Mouse (Mus musculus) G1E (cell line): ENCODE data around the gene Olfr1176. TPM values are rescaled to one million over a fixed set of nuclear protein-coding genes. Genes with fewer than 3 reads are reported as not detected.

Experiments
- ATAC-seq: 2 replicates; pipeline ENCODE4 v1.8.0; 2016; ENCODE audit warnings: mild to moderate bottlenecking; ENCODE audit not compliant: insufficient number of reproducible peaks, poor library complexity, low FRiP score, severe bottlenecking; ENCODE audit errors: extremely low read depth
- DNase-seq: peaks from one replicate; pipeline ENCODE4 v3.0.0; 2012; ENCODE audit warnings: low spot score
- H3K27me3 ChIP-seq: 2 replicates; pipeline ENCODE4 v1.6.1; 2012; ENCODE audit warnings: mild to moderate bottlenecking, low read length, inconsistent platforms; ENCODE audit not compliant: insufficient read depth
- H3K36me3 ChIP-seq: replicated peaks from 2 replicates; pipeline ENCODE3; 2012; ENCODE audit warnings: mild to moderate bottlenecking, inconsistent platforms
- H3K4me1 ChIP-seq: 2 replicates; pipeline ENCODE4 v1.6.1; 2012; ENCODE audit warnings: low read depth, low read length, inconsistent platforms, mixed read lengths; ENCODE audit not compliant: insufficient read depth
- H3K4me3 ChIP-seq: 2 replicates; pipeline ENCODE4 v1.5.1; 2012; ENCODE audit warnings: low read depth, mild to moderate bottlenecking, inconsistent platforms, low read length, moderate library complexity, mixed read lengths
- H3K9me3 ChIP-seq: replicated peaks from 2 replicates; pipeline ENCODE4 v1.6.1; 2012; ENCODE audit warnings: inconsistent platforms
- CTCF ChIP-seq: IDR thresholded peaks from 2 replicates; pipeline ENCODE4 v1.5.1; 2012; ENCODE audit warnings: low read depth, low read length, inconsistent platforms, mixed read lengths
- GATA1 ChIP-seq: IDR thresholded peaks from 2 replicates; pipeline ENCODE4 v1.6.1; 2012; ENCODE audit warnings: borderline replicate concordance, low read length, inconsistent platforms, mixed read lengths
- GATA2 ChIP-seq: IDR thresholded peaks from 2 replicates; pipeline ENCODE4 v1.6.1; 2012; ENCODE audit warnings: low read depth, low read length, inconsistent platforms, borderline replicate concordance
- POLR2AphosphoS5 ChIP-seq: IDR thresholded peaks from 2 replicates; pipeline ENCODE4 v1.6.1; 2012; ENCODE audit warnings: low read depth, low read length, inconsistent platforms; ENCODE audit not compliant: insufficient replicate concordance
- TAL1 ChIP-seq: conservative IDR thresholded peaks from 2 replicates; pipeline ENCODE4 v1.6.1; 2012; ENCODE audit warnings: low read depth, low read length, inconsistent platforms, mixed read lengths
- polyA plus RNA-seq: library from polyadenylated mRNA; stranded (reverse); fragments of >175 nt; gene quantifications from 2 replicates; pipeline ENCODE4 v1.2.3, GENCODE M21; 2012
- total RNA-seq, 2 experiments: library from RNA; stranded (forward) in 1 of 2; stranded (reverse) in 1 of 2; fragments of 200-1000 nt in 1 of 2; fragments of >200 nt in 1 of 2; fragmentation: Nextera tagmentation in 1 of 2; gene quantifications; 2 replicates each; pipeline ENCODE4 v1.2.3; 2014 to 2017

Gene Olfr1176
- total RNA-seq (2014; fragmentation: Nextera tagmentation) (not detected in 2 replicates), total RNA-seq (2017) (not detected in 2 replicates), polyA plus RNA-seq (not detected in 2 replicates)

- H3K9me3 ChIP-seq = no peaks in the 10 kb centered on the region
- H3K4me1 ChIP-seq = no peaks in the 10 kb centered on the region
- H3K36me3 ChIP-seq = no peaks in the 10 kb centered on the region
- H3K4me3 ChIP-seq = no peak within 1 kb of the TSS
- DNase-seq (no peak), ATAC-seq (no peak)
- no peaks in the 10 kb centered on the region for H3K27me3 ChIP-seq
- TF ChIP-seq GATA1 (no peak), POLR2AphosphoS5 (no peak), CTCF (no peak), TAL1 (no peak), GATA2 (no peak)
Measured at GRCm38 (mm10) chr2:88336421-88336820, at the start of gene Olfr1176. Olfr1176 (plus strand) TSS chr2:88336721.

GRCm38 (mm10) chr2:88315035-88315434 lies 21.5 kb upstream of the Olfr1176 start, which contains the start of gene Olfr1174-ps:
Olfr1174-ps (minus strand) TSS chr2:88315135.
- DNase-seq (no peak), ATAC-seq (no peak)
- H3K4me3 ChIP-seq = no peak within 1 kb of the TSS
- no peak for TF ChIP-seq GATA2
- no peak for TF ChIP-seq GATA1
- TF ChIP-seq CTCF = no peak
- TF ChIP-seq POLR2AphosphoS5 = no peak
- no peak for TF ChIP-seq TAL1
- H3K4me1 ChIP-seq = no peaks in the 10 kb centered on the region
- H3K27me3 ChIP-seq = no peaks in the 10 kb centered on the region
- no peaks in the 10 kb centered on the region for H3K9me3 ChIP-seq
- H3K36me3 ChIP-seq = no peaks in the 10 kb centered on the region

DNA sequence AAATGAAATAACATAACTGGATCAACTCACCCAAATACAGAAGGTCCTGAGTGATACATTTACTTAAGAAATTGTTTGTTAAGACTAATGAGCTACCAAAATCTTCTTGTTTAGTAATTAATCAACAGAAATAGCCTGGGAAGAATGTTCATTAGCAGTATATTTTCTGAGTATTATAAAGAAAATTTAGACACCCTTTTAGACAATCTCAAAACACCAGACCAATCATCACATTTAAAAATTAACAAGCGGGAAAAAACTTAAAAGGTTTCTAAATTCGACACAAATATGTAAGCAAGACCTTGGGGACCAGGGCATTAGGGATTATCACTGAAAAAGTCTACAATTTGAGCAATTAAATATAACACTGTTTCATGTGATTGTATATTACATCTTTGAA lies 9.4 kb upstream of the Olfr1176 start, which contains the start of gene Olfr1175-ps:
Olfr1175-ps (minus strand) TSS at position 101 of the 400 bp plus-strand sequence.
- no peak for TF ChIP-seq POLR2AphosphoS5
- DNase-seq (no peak), ATAC-seq (no peak)
- H3K4me3 ChIP-seq = no peak within 1 kb of the TSS
- H3K9me3 ChIP-seq = no peaks in the 10 kb centered on the region
- no peaks in the 10 kb centered on the region for H3K4me1 ChIP-seq
- H3K36me3 ChIP-seq = no peaks in the 10 kb centered on the region
- no peaks in the 10 kb centered on the region for H3K27me3 ChIP-seq

- H3K27me3 ChIP-seq = no peaks in the 10 kb centered on the region
- no peaks in the 10 kb centered on the region for H3K4me1 ChIP-seq
- no peak for ATAC-seq
- H3K9me3 ChIP-seq = no peaks in the 10 kb centered on the region
- H3K36me3 ChIP-seq = no peaks in the 10 kb centered on the region
- H3K4me3 ChIP-seq = no peak within 1 kb of the TSS
- no peak for DNase-seq
- TF ChIP-seq POLR2AphosphoS5 (no peak), GATA2 (no peak)
Measured at GRCm38 (mm10) chr2:88346392-88346791, 9.9 kb downstream of the Olfr1176 start, which contains the start of gene Olfr1177-ps. Olfr1177-ps (minus strand) TSS chr2:88346492.

GRCm38 (mm10) chr2:88356304-88356703 lies 19.8 kb downstream of the Olfr1176 start:
- Histone ChIP-seq H3K27me3 (no peaks in the 10 kb centered on the region), H3K4me1 (no peaks in the 10 kb centered on the region), H3K4me3 (no peak overlapping the region), H3K9me3 (no peaks in the 10 kb centered on the region), H3K36me3 (no peaks in the 10 kb centered on the region)
- DNase-seq (no peak), ATAC-seq (peak; percentile 28; the same call in 1 of the 2 replicates)
- TF ChIP-seq POLR2AphosphoS5 (no peak), GATA2 (no peak), TAL1 (no peak), CTCF (no peak), GATA1 (no peak)

- Histone ChIP-seq H3K9me3 (peaks cover 5% of the 10 kb centered on the region; the same call in 1 of the 2 replicates), H3K4me3 (no peak within 1 kb of the TSS), H3K4me1 (no peaks in the 10 kb centered on the region), H3K27me3 (no peaks in the 10 kb centered on the region), H3K36me3 (no peaks in the 10 kb centered on the region)
- TF ChIP-seq TAL1 = no peak
- TF ChIP-seq CTCF = no peak
- no peak for TF ChIP-seq GATA2
- TF ChIP-seq POLR2AphosphoS5 = no peak
- TF ChIP-seq GATA1 = no peak
- DNase-seq = no peak
- no peak for ATAC-seq
Measured at GRCm38 (mm10) chr2:88386762-88387161, 50.2 kb downstream of the Olfr1176 start, which contains the start of gene Olfr1178. Olfr1178 (plus strand) TSS chr2:88387062.

Other genes with a start within 250 kb of the Olfr1176 start
- gene Olfr1164, start 242.8 kb upstream of the Olfr1176 start, total RNA-seq (2014; fragmentation: Nextera tagmentation) = not detected in 2 replicates
- gene Olfr1164, start 242.8 kb upstream of the Olfr1176 start, total RNA-seq (2017) = not detected in 2 replicates
- not detected in 2 replicates for gene Olfr1164, start 242.8 kb upstream of the Olfr1176 start, polyA plus RNA-seq
- gene Olfr1166, start 208.4 kb upstream of the Olfr1176 start, total RNA-seq (2014; fragmentation: Nextera tagmentation) = not detected in 2 replicates
- 0.05 TPM in 1 of 2 replicates, not detected in the other for gene Olfr1166, start 208.4 kb upstream of the Olfr1176 start, total RNA-seq (2017)
- not detected in 2 replicates for gene Olfr1166, start 208.4 kb upstream of the Olfr1176 start, polyA plus RNA-seq
- not detected in 2 replicates for gene Olfr1167, start 181.5 kb upstream of the Olfr1176 start, total RNA-seq (2014; fragmentation: Nextera tagmentation)
- 0.16 TPM in 1 of 2 replicates, not detected in the other for gene Olfr1167, start 181.5 kb upstream of the Olfr1176 start, total RNA-seq (2017)
- not detected in 2 replicates for gene Olfr1167, start 181.5 kb upstream of the Olfr1176 start, polyA plus RNA-seq
- not detected in 2 replicates for gene Olfr1168, start 154.8 kb upstream of the Olfr1176 start, total RNA-seq (2014; fragmentation: Nextera tagmentation)
- gene Olfr1168, start 154.8 kb upstream of the Olfr1176 start, total RNA-seq (2017) = 0.11 TPM in 1 of 2 replicates, not detected in the other
- not detected in 2 replicates for gene Olfr1168, start 154.8 kb upstream of the Olfr1176 start, polyA plus RNA-seq
- not detected in 2 replicates for gene Olfr1170, start 108.4 kb upstream of the Olfr1176 start, total RNA-seq (2014; fragmentation: Nextera tagmentation)
- not detected in 2 replicates for gene Olfr1170, start 108.4 kb upstream of the Olfr1176 start, total RNA-seq (2017)
- not detected in 2 replicates for gene Olfr1170, start 108.4 kb upstream of the Olfr1176 start, polyA plus RNA-seq
- not detected in 2 replicates for gene Olfr1173, start 56.8 kb upstream of the Olfr1176 start, total RNA-seq (2014; fragmentation: Nextera tagmentation)
- gene Olfr1173, start 56.8 kb upstream of the Olfr1176 start, total RNA-seq (2017) = 0.12 TPM in 1 of 2 replicates, not detected in the other
- gene Olfr1173, start 56.8 kb upstream of the Olfr1176 start, polyA plus RNA-seq = not detected in 2 replicates
- not detected in 2 replicates for gene Olfr1174-ps, start 21.6 kb upstream of the Olfr1176 start, total RNA-seq (2014; fragmentation: Nextera tagmentation)
- gene Olfr1174-ps, start 21.6 kb upstream of the Olfr1176 start, total RNA-seq (2017) = 0.06 and 0.16 TPM in 2 replicates
- gene Olfr1174-ps, start 21.6 kb upstream of the Olfr1176 start, polyA plus RNA-seq = not detected in 2 replicates
- not detected in 2 replicates for gene Olfr1175-ps, start 9.5 kb upstream of the Olfr1176 start, total RNA-seq (2014; fragmentation: Nextera tagmentation)
- gene Olfr1175-ps, start 9.5 kb upstream of the Olfr1176 start, total RNA-seq (2017) = 0.11 and 0.12 TPM in 2 replicates
- gene Olfr1175-ps, start 9.5 kb upstream of the Olfr1176 start, polyA plus RNA-seq = not detected in 2 replicates
- not detected in 2 replicates for gene Olfr1177-ps, start 9.8 kb downstream of the Olfr1176 start, total RNA-seq (2014; fragmentation: Nextera tagmentation)
- gene Olfr1177-ps, start 9.8 kb downstream of the Olfr1176 start, total RNA-seq (2017) = 0.05 TPM in 1 of 2 replicates, not detected in the other
- not detected in 2 replicates for gene Olfr1177-ps, start 9.8 kb downstream of the Olfr1176 start, polyA plus RNA-seq
- gene Olfr1178, start 50.3 kb downstream of the Olfr1176 start, total RNA-seq (2014; fragmentation: Nextera tagmentation) = not detected in 2 replicates
- 0.06 and 0.49 TPM in 2 replicates for gene Olfr1178, start 50.3 kb downstream of the Olfr1176 start, total RNA-seq (2017)
- not detected in 2 replicates for gene Olfr1178, start 50.3 kb downstream of the Olfr1176 start, polyA plus RNA-seq
- gene Olfr1179, start 69.7 kb downstream of the Olfr1176 start, total RNA-seq (2014; fragmentation: Nextera tagmentation) = not detected in 2 replicates
- 0.16 TPM in 1 of 2 replicates, not detected in the other for gene Olfr1179, start 69.7 kb downstream of the Olfr1176 start, total RNA-seq (2017)
- not detected in 2 replicates for gene Olfr1179, start 69.7 kb downstream of the Olfr1176 start, polyA plus RNA-seq
- not detected in 2 replicates for gene Olfr1180, start 82.4 kb downstream of the Olfr1176 start, total RNA-seq (2014; fragmentation: Nextera tagmentation)
- 0.11 TPM in 1 of 2 replicates, not detected in the other for gene Olfr1180, start 82.4 kb downstream of the Olfr1176 start, total RNA-seq (2017)
- not detected in 2 replicates for gene Olfr1180, start 82.4 kb downstream of the Olfr1176 start, polyA plus RNA-seq
- gene Olfr1181, start 89.5 kb downstream of the Olfr1176 start, total RNA-seq (2014; fragmentation: Nextera tagmentation) = not detected in 2 replicates
- 0.33 TPM in 1 of 2 replicates, not detected in the other for gene Olfr1181, start 89.5 kb downstream of the Olfr1176 start, total RNA-seq (2017)
- not detected in 2 replicates for gene Olfr1181, start 89.5 kb downstream of the Olfr1176 start, polyA plus RNA-seq
- not detected in 2 replicates for gene Gm13757, start 112.4 kb downstream of the Olfr1176 start, total RNA-seq (2014; fragmentation: Nextera tagmentation)
- gene Gm13757, start 112.4 kb downstream of the Olfr1176 start, total RNA-seq (2017) = 0.05 TPM in 1 of 2 replicates, not detected in the other
- gene Gm13757, start 112.4 kb downstream of the Olfr1176 start, polyA plus RNA-seq = not detected in 2 replicates
- gene Olfr1183, start 118.1 kb downstream of the Olfr1176 start, total RNA-seq (2014; fragmentation: Nextera tagmentation) = not detected in 2 replicates
- gene Olfr1183, start 118.1 kb downstream of the Olfr1176 start, total RNA-seq (2017) = under 0.01 and 0.06 TPM in 2 replicates
- gene Olfr1183, start 118.1 kb downstream of the Olfr1176 start, polyA plus RNA-seq = not detected in 2 replicates
- not detected in 2 replicates for gene Olfr1184, start 146.9 kb downstream of the Olfr1176 start, total RNA-seq (2014; fragmentation: Nextera tagmentation)
- gene Olfr1184, start 146.9 kb downstream of the Olfr1176 start, total RNA-seq (2017) = not detected in 2 replicates
- gene Olfr1184, start 146.9 kb downstream of the Olfr1176 start, polyA plus RNA-seq = not detected in 2 replicates
- not detected in 2 replicates for gene Olfr1185-ps1, start 156.6 kb downstream of the Olfr1176 start, total RNA-seq (2014; fragmentation: Nextera tagmentation)
- gene Olfr1185-ps1, start 156.6 kb downstream of the Olfr1176 start, total RNA-seq (2017) = 0.05 and 0.06 TPM in 2 replicates
- gene Olfr1185-ps1, start 156.6 kb downstream of the Olfr1176 start, polyA plus RNA-seq = not detected in 2 replicates
- not detected in 2 replicates for gene Olfr1186, start 181.8 kb downstream of the Olfr1176 start, total RNA-seq (2014; fragmentation: Nextera tagmentation)
- 0.27 TPM in 1 of 2 replicates, not detected in the other for gene Olfr1186, start 181.8 kb downstream of the Olfr1176 start, total RNA-seq (2017)
- gene Olfr1186, start 181.8 kb downstream of the Olfr1176 start, polyA plus RNA-seq = not detected in 2 replicates
- gene Olfr1188, start 220.2 kb downstream of the Olfr1176 start, total RNA-seq (2014; fragmentation: Nextera tagmentation) = not detected in 2 replicates
- gene Olfr1188, start 220.2 kb downstream of the Olfr1176 start, total RNA-seq (2017) = 0.17 and 0.27 TPM in 2 replicates
- gene Olfr1188, start 220.2 kb downstream of the Olfr1176 start, polyA plus RNA-seq = not detected in 2 replicates
- gene Olfr1189, start 249.7 kb downstream of the Olfr1176 start, total RNA-seq (2014; fragmentation: Nextera tagmentation) = not detected in 2 replicates
- gene Olfr1189, start 249.7 kb downstream of the Olfr1176 start, total RNA-seq (2017) = 0.06 and 0.16 TPM in 2 replicates
- not detected in 2 replicates for gene Olfr1189, start 249.7 kb downstream of the Olfr1176 start, polyA plus RNA-seq